Mouse (Mus musculus): Measurements from ENCODE around the gene Mef2d.

GRCm38 (mm10) chr3:88149510-88149974 is 7.4 kb downstream of the Mef2d start:
- no peak for TF ChIP-seq CTCF (IDR thresholded peaks at IDR 0.05; ENCODE audit: low read depth, low read length)
- TF ChIP-seq POLR2A (IDR thresholded peaks at IDR 0.05; ENCODE audit: insufficient read depth, low read length), result no peak

Measured in ES-Bruce4 (cell line).